Mouse (Mus musculus): ENCODE measurements around the gene Nlgn2.
A peak's percentile ranks its signal among the peaks of the same experiment; 100 is the strongest.

The Nlgn2 gene

GRCm38 (mm10) chr11:69793429-69793828 lies 44.2 kb downstream of the Nlgn2 start:
- DNase-seq: no peak

DNA sequence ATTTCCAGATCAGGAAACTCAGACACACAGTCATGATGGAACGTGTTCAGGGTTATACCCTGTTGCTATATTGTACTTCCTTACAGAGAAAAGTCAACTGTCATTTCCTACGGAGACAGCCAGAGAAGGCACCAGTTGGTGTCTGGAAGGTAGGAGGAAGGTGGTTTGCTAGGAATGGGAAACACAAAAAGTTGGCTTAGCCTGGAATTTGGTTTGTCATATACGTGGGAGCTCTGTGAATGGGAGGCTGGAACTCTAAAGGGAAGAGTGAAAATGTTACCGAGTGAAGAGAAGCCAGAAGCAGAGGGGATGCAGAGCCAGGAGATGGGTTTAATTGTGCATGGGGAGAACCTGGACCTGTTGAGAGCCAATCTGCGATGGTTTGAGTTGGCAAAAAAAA lies 46.2 kb downstream of the Nlgn2 start:
- no peak for DNase-seq

DNA sequence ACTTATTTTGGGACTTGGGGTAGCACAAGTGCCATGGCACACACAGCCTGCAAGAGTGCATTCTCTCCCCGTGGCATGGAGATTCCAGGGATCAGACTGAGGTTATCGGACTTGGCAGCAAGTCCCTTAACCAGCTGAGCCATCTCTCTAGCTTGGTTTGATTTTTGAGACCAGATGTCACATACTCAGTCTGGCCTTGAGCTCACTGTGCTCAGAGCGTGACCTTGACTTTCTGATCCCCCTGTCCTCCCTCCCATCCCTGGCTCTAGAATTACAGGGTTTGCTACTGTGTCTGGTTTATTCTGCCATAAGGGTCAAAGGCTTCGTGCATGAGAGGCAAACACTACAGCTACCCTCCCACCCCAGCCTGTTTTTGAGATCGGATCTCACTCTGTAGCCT lies 48.2 kb downstream of the Nlgn2 start:
- DNase-seq: no peak

GRCm38 (mm10) chr11:69787306-69787705 lies 50.3 kb downstream of the Nlgn2 start:
- no peak for DNase-seq

- DNase-seq: peak; percentile 76 to 82
These were observed 52.8 kb downstream of the Nlgn2 start for GRCm38 (mm10) chr11:69784793-69785272.

- DNase-seq: no peak
These were observed 55.8 kb downstream of the Nlgn2 start for GRCm38 (mm10) chr11:69781828-69782227.

DNA sequence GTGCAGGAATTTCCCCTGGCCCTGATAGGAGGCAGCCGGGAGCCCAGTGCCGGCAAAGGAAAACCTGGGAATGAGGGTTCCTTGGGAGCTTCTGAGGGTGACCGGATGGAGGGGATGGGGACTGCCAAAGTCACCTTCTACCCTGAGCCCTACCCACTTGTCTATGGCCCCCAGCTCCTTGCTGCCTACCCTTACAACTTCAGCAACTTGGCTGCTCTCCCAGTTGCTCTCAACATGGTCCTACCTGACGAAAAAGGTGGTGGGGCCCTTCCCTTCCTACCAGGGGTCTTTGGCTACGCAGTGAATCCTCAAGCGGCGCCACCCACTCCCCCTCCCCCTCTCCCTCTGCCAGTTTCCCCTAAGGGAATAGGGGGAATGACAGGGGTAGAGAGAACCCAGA lies 58.6 kb downstream of the Nlgn2 start:
- DNase-seq: no peak

GRCm38 (mm10) chr11:69778258-69778982 lies 59.2 kb downstream of the Nlgn2 start:
- DNase-seq: no peak

DNA sequence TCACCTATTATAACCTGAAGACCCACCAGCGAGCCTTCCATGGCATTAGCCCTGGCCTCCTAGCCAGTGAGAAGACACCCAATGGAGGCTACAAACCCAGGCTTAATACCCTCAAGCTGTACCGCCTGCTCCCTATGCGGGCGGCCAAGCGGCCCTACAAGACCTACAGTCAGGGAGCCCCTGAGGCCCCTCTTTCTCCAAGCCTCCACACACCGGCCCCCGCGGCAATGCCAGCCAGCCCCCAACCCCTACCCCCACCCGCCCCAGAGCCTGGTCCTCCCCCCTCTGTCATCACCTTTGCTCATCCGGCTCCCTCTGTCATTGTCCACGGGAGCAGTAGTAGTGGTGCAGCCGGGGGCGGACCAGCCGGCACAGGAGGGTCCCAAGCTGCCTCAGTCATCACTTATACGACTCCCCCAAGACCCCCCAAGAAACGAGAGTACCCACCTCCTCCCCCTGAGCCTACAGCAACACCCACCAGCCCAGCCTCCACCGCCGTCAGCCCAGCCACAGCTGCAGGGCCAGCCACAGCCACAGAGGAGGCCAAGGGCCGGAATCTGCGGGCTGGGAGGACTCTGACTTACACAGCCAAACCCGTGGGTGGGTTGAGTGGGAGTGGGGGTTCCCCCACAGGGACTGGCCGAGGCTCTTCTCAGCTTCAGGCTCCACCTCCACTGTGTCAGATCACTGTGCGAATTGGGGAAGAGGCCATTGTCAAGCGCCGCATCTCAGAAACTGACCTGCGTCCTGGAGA lies 59.9 kb downstream of the Nlgn2 start:
- DNase-seq: peak in 1 of 2 experiments; percentile 44

GRCm38 (mm10) chr11:69776488-69776887 lies 61.1 kb downstream of the Nlgn2 start:
- no peak for DNase-seq

GRCm38 (mm10) chr11:69775716-69776115 lies 61.9 kb downstream of the Nlgn2 start:
- no peak for DNase-seq

- no peak for DNase-seq
These were observed 62.6 kb downstream of the Nlgn2 start for GRCm38 (mm10) chr11:69774961-69775360.
